Mouse (Mus musculus): Measurements from ENCODE around the gene 5530401A14Rik. TPM values are rescaled to one million over a fixed set of nuclear protein-coding genes. Genes with fewer than 3 reads are reported as not detected.

Gene 5530401A14Rik
- polyA plus RNA-seq, 1 experiment from 2014 or later: 0.04 TPM

DNA sequence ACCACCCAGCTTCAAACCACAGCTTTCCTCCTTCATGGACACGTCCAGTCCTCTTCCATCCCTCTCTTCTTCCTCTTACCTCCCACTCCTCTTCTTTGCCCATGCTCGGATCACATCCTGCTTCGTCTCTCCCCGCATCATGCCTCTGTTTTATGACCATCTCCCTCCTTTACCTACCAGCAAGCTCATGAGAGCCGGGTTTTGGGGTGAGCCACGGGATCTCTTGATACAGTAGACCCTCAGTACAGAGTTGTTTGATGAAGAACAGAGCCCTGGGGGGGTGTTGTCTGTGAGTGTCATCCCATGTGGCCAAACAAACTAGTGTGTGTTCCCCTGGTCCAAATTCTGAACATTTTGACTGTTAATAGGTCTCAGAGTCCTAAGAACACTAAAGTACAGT lies 36.0 kb downstream of the 5530401A14Rik start:
- no peak overlapping the region for H3K27ac ChIP-seq
- H3K4me1 ChIP-seq: no peaks in the 10 kb centered on the region
- ATAC-seq (replicated peaks; ENCODE audit: low FRiP score): no peak
- no peaks in the 10 kb centered on the region for H3K36me3 ChIP-seq
- no peak overlapping the region for H3K4me3 ChIP-seq (replicated peaks)
- 72% methylated on average over 6 of the region's 6 CpGs for WGBS
- H3K4me2 ChIP-seq: no peak overlapping the region
- H3K27me3 ChIP-seq: no peaks in the 10 kb centered on the region
- no peak overlapping the region for H3K9ac ChIP-seq
- no peaks in the 10 kb centered on the region for H3K9me3 ChIP-seq (replicated peaks)

DNA sequence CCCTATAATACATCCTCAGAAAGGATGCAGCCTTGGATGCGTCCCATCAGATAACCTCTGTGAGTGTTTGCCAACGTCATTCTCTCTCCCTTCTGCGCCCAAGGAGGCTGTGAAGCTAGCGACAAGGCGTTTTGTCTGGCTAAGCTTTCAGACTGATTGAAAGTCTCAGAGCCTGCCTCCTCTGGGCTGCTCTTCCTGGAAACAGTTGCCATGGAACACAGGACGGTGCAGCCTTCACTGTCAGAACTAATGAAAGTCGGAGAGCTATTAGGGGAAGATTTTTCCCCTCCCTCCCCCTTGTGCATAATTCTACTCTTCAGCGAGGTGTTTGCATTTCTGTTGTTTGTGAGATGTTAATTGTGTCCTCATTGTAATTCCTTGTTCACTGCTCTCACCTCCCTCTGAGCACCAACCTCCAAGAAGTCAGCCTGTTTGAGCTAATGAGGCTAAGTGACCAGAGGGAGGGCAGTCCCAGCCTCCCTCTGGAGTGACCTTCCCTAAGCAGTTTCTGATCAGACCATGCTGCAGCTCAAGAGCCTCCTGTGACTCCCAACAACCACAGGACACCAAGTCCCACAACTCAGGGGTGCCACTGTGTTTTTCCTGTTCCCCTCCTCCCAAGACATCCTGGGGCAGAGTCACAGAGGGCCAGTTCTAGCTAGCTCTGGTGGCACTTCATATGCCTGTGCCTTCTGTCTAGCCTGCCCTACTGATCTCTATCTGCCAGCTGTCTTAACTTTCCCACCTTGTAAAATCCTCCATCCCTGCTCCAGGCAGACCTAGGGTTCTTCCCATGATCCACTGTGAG lies 37.3 kb downstream of the 5530401A14Rik start:
- no peak for ATAC-seq (replicated peaks; ENCODE audit: low FRiP score)
- H3K9ac ChIP-seq: no peak overlapping the region
- no peaks in the 10 kb centered on the region for H3K27me3 ChIP-seq
- H3K36me3 ChIP-seq: no peaks in the 10 kb centered on the region
- H3K27ac ChIP-seq: no peak overlapping the region
- no peak overlapping the region for H3K4me2 ChIP-seq
- H3K4me3 ChIP-seq (replicated peaks): no peak overlapping the region
- no peaks in the 10 kb centered on the region for H3K4me1 ChIP-seq
- H3K9me3 ChIP-seq (replicated peaks): no peaks in the 10 kb centered on the region
- 6% methylated on average over 8 of the region's 8 CpGs for WGBS

DNA sequence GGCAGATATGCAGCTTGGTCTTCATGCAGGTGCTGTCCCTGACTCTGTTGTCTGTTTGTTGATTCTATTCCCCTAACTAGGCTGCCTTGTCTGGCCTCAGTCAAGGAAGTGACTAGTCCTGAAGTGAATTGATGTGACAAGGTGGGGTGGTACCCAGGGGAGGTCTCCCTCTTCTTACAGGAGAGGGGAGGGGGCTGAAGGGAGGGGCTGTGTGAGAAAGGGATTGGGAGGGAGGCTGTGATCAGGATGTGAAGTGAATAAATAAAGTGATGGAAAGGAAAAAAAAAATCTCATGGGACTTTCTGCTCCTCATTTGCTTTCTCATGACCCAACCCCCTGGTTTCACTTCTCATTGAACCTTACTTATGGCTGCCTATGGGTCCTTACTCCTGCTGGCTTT lies 41.8 kb downstream of the 5530401A14Rik start:
- H3K9me3 ChIP-seq (replicated peaks): no peaks in the 10 kb centered on the region
- no peak overlapping the region for H3K4me2 ChIP-seq
- no peaks in the 10 kb centered on the region for H3K4me1 ChIP-seq
- no peak for ATAC-seq (replicated peaks; ENCODE audit: low FRiP score)
- H3K27ac ChIP-seq: no peak overlapping the region
- no peak overlapping the region for H3K4me3 ChIP-seq (replicated peaks)
- H3K27me3 ChIP-seq: no peaks in the 10 kb centered on the region
- H3K36me3 ChIP-seq: no peaks in the 10 kb centered on the region
- H3K9ac ChIP-seq: no peak overlapping the region

DNA sequence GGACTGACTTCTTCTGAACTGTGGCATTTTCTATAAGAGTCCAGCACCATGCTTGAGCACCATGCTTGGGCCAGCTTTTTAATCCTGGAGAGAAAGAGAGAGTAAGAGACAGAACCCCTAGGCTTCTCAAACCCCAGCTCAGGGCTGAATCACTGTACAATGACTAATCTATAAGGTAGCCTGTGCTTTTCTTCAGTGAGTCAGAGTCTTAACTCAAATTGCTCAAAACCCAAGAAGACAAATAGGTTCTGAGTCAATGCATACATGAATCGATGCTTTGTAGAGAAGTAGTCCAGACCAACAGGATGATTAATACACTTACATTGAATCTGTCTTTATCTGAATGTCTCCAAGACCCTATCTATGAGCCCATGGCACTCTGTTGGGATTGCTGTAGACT lies 48.3 kb downstream of the 5530401A14Rik start:
- 84% methylated on average over 1 of the region's 1 CpGs for WGBS

DNA sequence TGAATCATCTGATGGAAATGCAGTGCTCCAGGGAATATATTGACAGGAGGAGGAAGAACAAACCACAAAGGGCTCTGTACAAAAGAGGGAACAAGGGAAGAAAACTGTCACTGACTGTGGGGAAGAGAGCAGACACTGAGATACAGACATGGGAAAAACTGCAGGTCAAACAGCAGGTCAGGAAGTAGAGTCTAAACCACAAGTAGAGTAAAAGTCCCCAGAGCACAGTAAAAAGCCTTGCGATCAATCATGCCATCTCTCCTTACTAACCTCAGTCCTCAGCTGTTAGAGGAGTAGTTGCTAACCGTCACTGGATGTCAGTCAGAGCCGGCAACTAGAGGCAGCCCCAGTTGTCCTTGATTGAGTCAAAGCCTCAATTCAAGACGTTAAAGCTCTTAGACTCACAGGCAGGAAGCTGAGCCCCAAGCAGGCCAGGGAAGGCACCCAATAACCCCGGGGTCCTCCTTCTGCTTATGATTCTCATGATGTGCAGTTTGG lies 49.0 kb downstream of the 5530401A14Rik start:
- Histone ChIP-seq H3K4me3 (replicated peaks) (no peak overlapping the region), H3K27ac (no peak overlapping the region), H3K4me1 (no peaks in the 10 kb centered on the region), H3K36me3 (no peaks in the 10 kb centered on the region), H3K27me3 (no peaks in the 10 kb centered on the region), H3K9ac (no peak overlapping the region), H3K4me2 (no peak overlapping the region), H3K9me3 (replicated peaks) (no peaks in the 10 kb centered on the region)
- WGBS: 44% methylated on average over 5 of the region's 5 CpGs
- ATAC-seq (replicated peaks; ENCODE audit: low FRiP score): no peak

More for the DNA sequence above, 48.3 kb downstream of the 5530401A14Rik start:
- no peak for ATAC-seq (replicated peaks; ENCODE audit: low FRiP score)
- no peaks in the 10 kb centered on the region for H3K4me1 ChIP-seq
- no peaks in the 10 kb centered on the region for H3K9me3 ChIP-seq (replicated peaks)
- no peaks in the 10 kb centered on the region for H3K27me3 ChIP-seq
- no peak overlapping the region for H3K27ac ChIP-seq
- no peak overlapping the region for H3K4me3 ChIP-seq (replicated peaks)
- no peaks in the 10 kb centered on the region for H3K36me3 ChIP-seq
- no peak overlapping the region for H3K9ac ChIP-seq
- no peak overlapping the region for H3K4me2 ChIP-seq

DNA sequence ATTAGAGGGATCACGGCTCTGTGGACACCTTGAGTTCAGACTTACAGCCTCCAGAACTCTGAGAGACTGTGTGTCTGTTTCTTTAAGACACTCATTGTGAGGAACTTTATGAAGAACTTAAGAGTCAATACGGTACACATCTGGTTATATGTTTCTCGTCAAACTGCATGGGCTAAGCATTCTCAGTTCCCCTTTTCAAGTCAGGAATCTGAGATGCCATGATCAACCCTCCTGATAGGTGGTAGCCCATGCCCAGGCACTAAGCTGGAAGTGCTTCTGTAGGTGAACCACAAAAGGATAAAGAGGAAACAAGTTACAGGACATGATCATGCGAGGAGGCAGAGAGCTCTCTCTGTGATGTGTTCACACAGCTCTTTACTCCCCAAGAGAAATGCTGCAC lies 52.6 kb downstream of the 5530401A14Rik start:
- no peak overlapping the region for H3K9ac ChIP-seq
- 78% methylated on average over 4 of the region's 4 CpGs for WGBS
- H3K9me3 ChIP-seq (replicated peaks): no peaks in the 10 kb centered on the region
- no peak overlapping the region for H3K4me3 ChIP-seq (replicated peaks)
- no peak for ATAC-seq (replicated peaks; ENCODE audit: low FRiP score)
- no peaks in the 10 kb centered on the region for H3K27me3 ChIP-seq
- H3K27ac ChIP-seq: no peak overlapping the region
- no peaks in the 10 kb centered on the region for H3K36me3 ChIP-seq
- H3K4me2 ChIP-seq: no peak overlapping the region
- H3K4me1 ChIP-seq: no peaks in the 10 kb centered on the region

DNA sequence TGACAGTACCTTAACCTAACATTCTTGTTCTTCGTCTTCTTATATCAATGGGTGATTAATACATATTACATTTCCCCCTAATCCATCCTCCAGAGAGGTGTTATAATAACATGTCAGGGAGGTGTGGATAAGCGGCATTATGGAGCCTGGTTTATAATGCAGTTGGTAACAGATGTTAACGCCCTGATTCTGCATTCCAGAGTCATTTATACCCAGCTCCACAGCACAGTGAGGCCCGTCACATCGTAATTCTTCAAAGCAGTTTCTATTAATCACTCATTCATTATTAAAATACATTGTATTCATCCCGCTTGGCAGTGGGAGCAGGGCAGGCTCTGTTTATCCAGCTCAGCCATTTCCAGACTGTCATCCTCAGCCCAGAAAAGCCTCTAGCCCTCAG lies 55.0 kb downstream of the 5530401A14Rik start:
- Histone ChIP-seq H3K36me3 (no peaks in the 10 kb centered on the region), H3K4me1 (no peaks in the 10 kb centered on the region), H3K4me2 (no peak overlapping the region), H3K4me3 (replicated peaks) (no peak overlapping the region), H3K27ac (no peak overlapping the region), H3K9ac (no peak overlapping the region), H3K27me3 (no peaks in the 10 kb centered on the region), H3K9me3 (replicated peaks) (no peaks in the 10 kb centered on the region)
- WGBS: 44% methylated on average over 6 of the region's 6 CpGs
- no peak for ATAC-seq (replicated peaks; ENCODE audit: low FRiP score)

DNA sequence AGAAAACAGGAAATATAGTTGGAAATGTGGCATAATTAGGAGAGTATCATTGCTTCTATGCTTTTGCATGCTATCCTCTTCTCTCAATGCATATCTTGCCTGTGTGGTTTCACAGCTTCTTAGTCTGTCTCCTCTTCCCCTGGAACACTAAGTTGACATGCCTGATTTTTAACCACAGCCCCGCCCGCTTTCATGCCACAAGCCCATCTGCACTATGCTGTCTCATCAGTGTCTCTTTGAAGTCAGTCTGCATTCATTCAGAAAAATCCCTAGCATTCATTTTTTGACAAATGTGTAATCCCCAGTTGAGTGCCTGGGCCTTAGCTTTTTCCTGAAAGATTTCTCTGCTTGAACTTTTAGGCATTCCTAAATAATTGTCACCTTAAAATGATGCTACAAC lies 62.6 kb downstream of the 5530401A14Rik start:
- Histone ChIP-seq H3K4me2 (no peak overlapping the region), H3K4me3 (replicated peaks) (no peak overlapping the region), H3K9me3 (replicated peaks) (no peaks in the 10 kb centered on the region), H3K9ac (no peak overlapping the region), H3K4me1 (no peaks in the 10 kb centered on the region), H3K27ac (no peak overlapping the region), H3K36me3 (no peaks in the 10 kb centered on the region), H3K27me3 (no peaks in the 10 kb centered on the region)
- ATAC-seq (replicated peaks; ENCODE audit: low FRiP score): no peak
- 98% methylated on average over 2 of the region's 2 CpGs for WGBS

DNA sequence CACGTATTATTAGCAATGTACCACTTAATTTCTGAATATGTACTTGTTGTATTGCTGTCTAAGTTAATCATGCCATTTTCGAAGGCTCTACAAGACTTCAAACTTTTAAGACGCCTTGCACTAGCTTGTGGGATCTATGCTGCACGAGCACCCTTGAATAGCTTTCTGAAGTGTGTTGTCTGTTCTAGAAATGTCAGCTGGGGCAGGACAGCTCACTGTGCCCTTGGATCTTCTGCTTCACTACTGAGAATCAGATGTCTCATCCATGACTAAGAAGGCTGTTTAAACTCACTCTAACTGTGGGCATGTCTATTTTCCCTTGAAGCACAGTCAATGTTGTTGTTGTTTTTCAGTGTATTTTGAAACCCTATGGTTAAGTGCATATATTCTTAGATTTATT lies 63.2 kb downstream of the 5530401A14Rik start:
- H3K4me3 ChIP-seq (replicated peaks): no peak overlapping the region
- ATAC-seq (replicated peaks; ENCODE audit: low FRiP score): no peak
- WGBS: 88% methylated on average over 4 of the region's 4 CpGs
- H3K27me3 ChIP-seq: no peaks in the 10 kb centered on the region
- H3K4me2 ChIP-seq: no peak overlapping the region
- no peaks in the 10 kb centered on the region for H3K36me3 ChIP-seq
- no peaks in the 10 kb centered on the region for H3K4me1 ChIP-seq
- no peak overlapping the region for H3K27ac ChIP-seq
- H3K9ac ChIP-seq: no peak overlapping the region
- H3K9me3 ChIP-seq (replicated peaks): no peaks in the 10 kb centered on the region

DNA sequence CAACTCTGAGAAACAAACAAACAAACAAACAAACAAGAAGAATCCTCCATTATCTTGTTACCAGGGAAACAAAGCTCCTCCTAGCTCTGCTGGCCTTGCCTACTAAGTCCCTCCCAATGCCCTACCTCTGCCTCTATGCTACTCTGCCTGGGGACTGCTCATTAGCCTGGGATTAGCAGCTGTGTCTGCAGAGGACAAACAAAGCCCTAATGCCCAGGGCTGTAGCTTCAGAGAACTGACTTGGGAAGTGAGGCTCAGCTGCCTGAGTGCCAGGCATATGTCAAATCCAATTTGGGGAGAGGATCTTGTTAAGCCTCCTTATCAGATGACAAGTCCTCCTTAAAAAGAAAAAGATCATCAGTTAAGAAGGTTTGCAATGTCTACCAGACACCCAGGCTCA lies 65.9 kb downstream of the 5530401A14Rik start:
- Histone ChIP-seq H3K27ac (no peak overlapping the region), H3K4me1 (no peaks in the 10 kb centered on the region), H3K36me3 (no peaks in the 10 kb centered on the region), H3K4me2 (no peak overlapping the region), H3K4me3 (replicated peaks) (no peak overlapping the region), H3K9ac (no peak overlapping the region), H3K9me3 (replicated peaks) (no peaks in the 10 kb centered on the region), H3K27me3 (no peaks in the 10 kb centered on the region)
- ATAC-seq (replicated peaks; ENCODE audit: low FRiP score): no peak

DNA sequence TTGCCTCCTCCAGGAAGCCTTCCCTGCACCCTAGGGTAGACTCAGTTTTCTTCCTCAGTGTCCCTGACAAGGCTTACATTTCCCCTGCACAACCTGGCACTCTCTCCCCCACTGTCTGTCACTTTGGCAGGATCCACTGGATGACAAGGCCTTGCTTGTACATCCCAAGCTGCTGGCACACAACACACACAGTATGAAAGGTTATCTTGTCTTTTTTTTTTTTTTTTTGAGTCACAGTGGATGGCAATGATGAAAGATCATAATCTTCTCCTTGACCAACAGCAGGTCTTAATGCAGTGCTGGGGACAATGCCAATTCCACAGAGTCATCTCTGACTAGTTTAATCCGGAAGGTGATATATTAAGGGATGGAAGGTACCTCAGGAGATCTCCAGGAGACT lies 77.0 kb downstream of the 5530401A14Rik start:
- Histone ChIP-seq H3K4me2 (no peak overlapping the region), H3K4me1 (no peaks in the 10 kb centered on the region), H3K9me3 (replicated peaks) (no peaks in the 10 kb centered on the region), H3K9ac (no peak overlapping the region), H3K27ac (no peak overlapping the region), H3K4me3 (replicated peaks) (no peak overlapping the region), H3K36me3 (no peaks in the 10 kb centered on the region), H3K27me3 (no peaks in the 10 kb centered on the region)
- no peak for ATAC-seq (replicated peaks; ENCODE audit: low FRiP score)
- WGBS: 84% methylated on average over 1 of the region's 1 CpGs

DNA sequence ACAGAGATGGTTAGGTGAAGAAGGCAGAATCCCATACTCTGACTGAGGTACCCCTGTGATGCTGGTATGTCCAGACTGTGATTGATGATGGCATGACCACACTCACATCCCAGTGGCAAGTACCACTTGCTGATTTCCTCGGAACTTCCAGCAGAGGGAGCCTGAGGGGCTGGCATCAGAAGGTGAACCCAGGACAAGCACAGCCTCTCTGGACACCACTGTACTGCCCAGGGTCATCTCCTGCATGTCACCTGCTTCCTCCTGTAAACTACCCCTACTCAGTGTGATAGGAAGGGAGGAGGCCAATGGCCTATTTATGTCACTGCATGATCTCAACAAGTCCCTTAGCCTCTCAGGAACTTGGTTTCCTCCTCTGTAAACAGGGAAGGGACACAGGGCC lies 80.5 kb downstream of the 5530401A14Rik start:
- ATAC-seq (replicated peaks; ENCODE audit: low FRiP score): no peak
- no peak overlapping the region for H3K4me2 ChIP-seq
- H3K36me3 ChIP-seq: no peaks in the 10 kb centered on the region
- no peaks in the 10 kb centered on the region for H3K9me3 ChIP-seq (replicated peaks)
- no peaks in the 10 kb centered on the region for H3K4me1 ChIP-seq
- no peak overlapping the region for H3K27ac ChIP-seq
- WGBS: 15% methylated on average over 1 of the region's 1 CpGs
- no peaks in the 10 kb centered on the region for H3K27me3 ChIP-seq
- H3K4me3 ChIP-seq (replicated peaks): no peak overlapping the region
- no peak overlapping the region for H3K9ac ChIP-seq

DNA sequence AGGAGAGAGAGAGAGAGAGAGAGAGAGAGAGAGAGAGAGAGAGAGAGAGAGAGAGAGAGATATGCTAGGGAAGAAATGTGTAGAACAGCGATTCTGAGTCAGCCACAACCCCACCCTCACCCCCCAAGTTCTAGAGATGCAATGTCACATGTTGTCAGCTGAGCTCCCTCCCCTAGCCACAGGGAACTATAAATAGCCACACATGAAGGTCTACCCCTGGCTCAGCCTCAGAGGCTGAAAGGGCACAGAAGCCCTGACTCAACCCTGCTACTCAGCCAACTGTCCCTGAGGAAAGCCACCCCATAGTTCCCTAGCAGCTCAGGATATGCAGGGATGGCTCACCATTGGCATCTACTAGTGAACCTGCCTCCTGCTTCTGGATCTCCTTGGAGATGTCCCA lies 81.7 kb downstream of the 5530401A14Rik start:
- Histone ChIP-seq H3K9ac (no peak overlapping the region), H3K27ac (no peak overlapping the region), H3K4me2 (no peak overlapping the region), H3K4me1 (no peaks in the 10 kb centered on the region), H3K4me3 (replicated peaks) (no peak overlapping the region), H3K27me3 (no peaks in the 10 kb centered on the region), H3K36me3 (no peaks in the 10 kb centered on the region), H3K9me3 (replicated peaks) (no peaks in the 10 kb centered on the region)
- WGBS: 80% methylated on average over 1 of the region's 1 CpGs
- no peak for ATAC-seq (replicated peaks; ENCODE audit: low FRiP score)
